Mouse (Mus musculus): ENCODE measurements around the gene Arhgap6. TPM values are rescaled to one million over a fixed set of nuclear protein-coding genes. Genes with fewer than 3 reads are reported as not detected.
"Not testable (repeated sequence)": the region's sequence is repeated elsewhere in the genome, so short reads cannot be mapped to it uniquely, and the experiment has no call there.

Arhgap6 gene
- total RNA-seq, 2 experiments from 2014 or later, result 3.1 to 3.4 TPM

DNA sequence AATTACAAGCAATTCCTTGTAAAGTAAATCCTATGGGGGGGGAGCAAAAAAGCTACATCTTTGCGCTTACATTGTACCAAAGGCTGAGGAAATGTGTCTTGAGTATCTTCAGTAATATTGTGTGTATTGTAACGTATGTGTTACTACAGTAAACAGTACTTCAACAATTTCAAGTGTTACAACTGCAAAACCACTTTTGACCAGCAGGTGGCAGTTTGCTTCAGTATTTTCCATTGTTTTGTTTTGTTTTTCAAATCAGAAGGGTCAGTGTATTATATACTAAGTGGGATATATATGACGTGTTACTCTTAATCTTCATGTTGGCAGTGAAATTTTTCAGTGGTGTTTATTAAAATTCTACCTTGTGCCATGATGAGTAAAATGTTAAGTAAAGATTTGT is 509.0 kb downstream of the Arhgap6 start:
- peak; percentile 9 for DNase-seq (ENCODE audit: low spot score)

DNA sequence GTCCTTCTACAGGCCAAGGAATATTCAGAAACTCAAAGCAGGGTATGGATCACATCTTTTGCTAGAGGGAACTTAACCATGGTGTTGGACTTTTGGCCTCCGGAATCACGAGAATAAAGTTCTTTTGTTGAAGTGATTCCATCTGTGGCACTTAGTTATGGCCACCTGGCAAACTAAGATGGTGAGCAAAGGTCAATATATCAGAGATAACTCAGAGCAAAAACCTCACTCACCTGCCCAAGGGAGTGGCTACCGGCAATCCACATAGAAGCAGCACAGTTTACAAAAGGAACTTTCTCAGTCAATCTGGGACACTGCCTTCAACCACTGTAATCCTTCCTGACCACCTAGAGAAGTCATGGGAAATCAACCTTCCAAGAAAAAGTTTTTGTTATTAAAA is 513.7 kb downstream of the Arhgap6 start:
- DNase-seq (ENCODE audit: low spot score), result no peak

DNA sequence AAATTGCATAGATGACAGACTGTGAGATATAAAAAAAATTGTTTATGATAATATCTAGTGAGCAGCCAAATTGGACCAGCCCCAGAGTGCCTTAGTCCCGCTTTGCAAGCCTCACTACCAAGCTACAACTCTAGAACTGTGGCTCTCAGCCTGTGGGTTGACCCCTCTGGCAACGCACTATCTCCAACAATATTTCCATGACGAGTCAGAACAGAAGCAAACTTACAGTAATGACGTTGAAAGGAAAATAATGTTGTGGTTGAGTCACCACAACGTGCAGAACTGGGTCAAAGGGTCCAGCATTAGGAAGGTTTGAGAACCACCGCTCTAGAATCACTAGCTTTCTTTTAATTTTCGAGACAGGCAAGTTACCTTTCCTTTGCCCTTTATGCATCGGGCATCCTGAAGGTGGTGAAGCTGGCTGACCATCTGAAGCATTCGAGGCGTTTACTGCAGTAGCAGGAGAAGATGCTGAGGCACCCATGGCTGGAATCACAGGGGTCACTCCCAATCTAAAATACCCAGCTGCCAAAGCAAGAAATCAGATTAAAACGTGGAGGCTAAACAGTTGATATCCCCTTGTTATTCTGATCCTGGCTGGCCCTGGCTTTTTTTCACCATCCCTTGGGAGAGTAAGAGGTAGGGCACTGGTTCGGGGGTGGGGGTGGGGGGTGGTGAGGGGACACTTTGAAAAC is 524.3 kb downstream of the Arhgap6 start:
- DNase-seq (ENCODE audit: low spot score), result no peak

DNA sequence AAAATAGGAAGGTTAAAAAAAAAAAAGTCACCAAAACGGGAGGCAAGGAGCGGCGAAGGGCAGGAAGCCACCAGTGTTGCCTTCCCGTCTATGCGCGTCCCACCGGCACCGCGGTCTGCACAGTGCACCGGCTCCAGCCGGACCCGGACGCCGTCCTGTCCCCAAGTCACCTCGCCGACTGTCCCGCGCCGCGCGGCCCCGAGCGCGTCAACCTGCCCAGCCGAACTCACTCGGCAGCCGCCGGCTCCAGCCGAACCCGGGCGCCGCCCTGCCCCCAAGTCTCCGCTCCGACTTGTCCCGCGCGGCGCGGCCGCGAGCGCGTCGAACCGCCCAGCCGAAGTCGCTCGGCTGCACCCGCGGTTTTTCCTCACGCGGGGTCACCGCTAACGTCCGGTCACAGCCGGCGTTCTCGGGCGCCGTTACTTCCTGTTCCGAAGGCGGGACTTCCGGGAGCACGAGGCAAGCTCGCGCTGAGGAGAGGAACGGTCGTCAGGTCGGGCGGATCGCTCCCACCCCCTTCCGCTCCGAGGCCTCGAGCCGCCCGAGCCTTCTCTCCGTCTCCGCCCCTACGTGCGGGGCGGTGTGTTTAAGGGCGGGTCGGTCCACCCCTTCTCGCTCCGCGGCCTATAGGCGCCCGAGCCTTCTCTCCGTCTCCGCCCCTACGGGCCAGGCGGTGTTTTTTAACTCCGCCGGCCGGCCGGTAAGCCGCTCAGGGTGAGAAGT is 525.2 kb downstream of the Arhgap6 start, which contains the start of gene Hccs:
Gene Hccs (minus strand): TSS at position 428 of the 723 bp plus-strand sequence.
- DNase-seq (ENCODE audit: low spot score), result peak; percentile 90

DNA sequence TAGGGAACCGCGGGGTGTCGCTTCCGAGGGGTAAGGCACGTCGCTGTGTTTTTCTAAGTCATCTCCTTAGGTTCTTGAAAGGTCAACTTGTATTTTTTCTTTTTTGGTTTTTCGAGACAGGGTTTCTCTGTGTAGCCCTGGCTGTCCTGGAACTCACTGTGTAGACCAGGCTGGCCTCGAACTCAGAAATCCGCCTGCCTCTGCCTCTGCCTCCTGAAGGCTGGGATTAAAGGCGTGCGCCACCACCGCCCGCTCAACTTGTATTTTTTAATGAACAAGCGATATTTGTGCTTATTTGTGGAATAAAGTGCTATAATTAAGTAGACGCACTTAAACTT is 525.7 kb downstream of the Arhgap6 start:
- DNase-seq (ENCODE audit: low spot score), result not testable (repeated sequence)

DNA sequence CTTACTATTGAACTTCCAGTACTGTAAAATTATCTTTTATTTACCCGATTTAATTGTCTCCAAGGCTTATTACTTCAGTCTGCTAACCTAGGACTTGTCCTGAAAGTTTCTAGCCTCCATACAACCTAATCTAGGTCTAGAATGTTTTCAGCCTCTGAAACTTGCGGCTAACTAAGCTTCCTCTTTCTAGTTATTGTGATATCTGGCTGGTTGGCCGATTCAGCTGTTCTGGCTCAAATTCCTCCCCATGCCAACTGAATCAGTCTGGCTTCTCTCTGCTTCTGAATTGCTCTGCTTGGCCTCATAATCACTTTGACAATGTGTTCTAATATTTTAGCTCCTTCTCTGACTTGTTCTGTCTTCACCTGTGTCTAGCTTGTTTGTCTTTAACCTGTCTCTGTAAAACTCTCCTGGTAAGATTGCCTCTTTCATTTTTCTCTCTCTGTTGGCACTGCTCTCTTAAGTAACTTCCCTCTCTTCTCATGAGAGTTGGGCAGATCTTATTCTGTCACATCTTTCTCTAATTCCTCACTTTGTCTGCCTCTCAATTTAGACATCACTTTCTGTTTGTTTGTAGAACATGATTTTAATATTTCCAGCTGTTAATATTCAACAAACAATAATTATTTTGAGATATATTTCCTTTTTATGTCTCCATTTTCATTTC is 531.2 kb downstream of the Arhgap6 start:
- DNase-seq (ENCODE audit: low spot score), result no peak

DNA sequence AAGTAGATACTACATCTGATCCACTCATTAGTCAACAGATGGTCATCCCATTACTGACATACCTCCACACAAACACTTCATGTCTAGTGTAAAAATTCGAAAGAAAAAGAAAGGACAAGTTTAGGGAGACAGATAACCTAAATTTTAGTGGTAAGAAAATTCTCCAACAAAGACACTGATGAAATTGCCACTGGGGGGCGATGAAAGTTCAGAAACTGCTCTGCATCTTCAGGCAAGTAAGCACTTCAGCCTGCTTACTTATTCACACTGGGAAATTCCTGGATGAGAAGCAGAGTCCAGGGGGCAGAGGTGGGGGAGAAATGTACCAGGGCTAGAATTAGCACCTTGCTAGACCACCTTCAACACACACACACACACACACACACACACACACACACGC is 537.4 kb downstream of the Arhgap6 start:
- no peak for DNase-seq (ENCODE audit: low spot score)

DNA sequence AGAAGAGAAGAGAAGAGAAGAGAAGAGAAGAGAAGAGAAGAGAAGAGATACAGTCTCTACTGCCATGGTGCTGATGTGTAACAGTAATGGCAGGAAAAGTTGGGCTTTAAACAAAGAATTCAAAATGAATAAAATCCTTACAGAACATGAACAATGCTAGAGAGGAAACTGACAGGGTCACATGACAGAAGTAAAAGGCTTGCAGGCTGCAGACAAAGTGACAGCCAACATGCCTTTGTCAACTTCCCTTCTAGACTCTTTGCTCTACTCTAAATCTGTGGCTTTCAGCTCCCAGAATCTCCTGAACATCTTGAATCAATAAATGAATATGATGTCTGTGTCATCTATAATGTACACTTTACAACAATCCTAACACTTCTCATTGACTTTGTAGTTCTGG is 542.7 kb downstream of the Arhgap6 start:
- no peak for DNase-seq (ENCODE audit: low spot score)

DNA sequence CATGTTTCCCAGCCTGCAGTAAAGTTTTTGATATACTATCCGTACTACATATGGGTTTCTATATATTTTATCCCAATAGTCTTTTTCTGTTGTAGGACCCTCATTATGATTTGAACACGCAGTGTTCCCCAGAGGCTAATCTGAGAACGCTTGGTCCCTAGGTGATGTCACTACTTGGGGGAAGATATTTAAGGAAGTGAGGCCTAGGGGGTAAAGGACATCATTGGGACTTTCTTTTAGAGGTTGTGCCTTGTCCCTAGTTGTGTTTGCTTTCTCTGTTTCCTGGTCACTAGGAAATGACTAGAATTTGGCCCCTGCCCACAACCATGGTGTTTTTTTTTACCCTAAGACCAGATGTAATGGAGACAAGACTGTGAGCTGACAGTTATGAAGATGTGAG is 543.3 kb downstream of the Arhgap6 start:
- no peak for DNase-seq (ENCODE audit: low spot score)

Other genes starting within 250 kb of the Arhgap6 start
- gene Frmpd4, start 217.9 kb upstream of the Arhgap6 start, total RNA-seq (2021), result under 1 TPM; 0.05 to 0.09 TPM
- gene Msl3, start 121.2 kb upstream of the Arhgap6 start, total RNA-seq (2021), result 10 to 100 TPM; 36.0 to 42.6 TPM

Data from gastrocnemius, adult 18-20 months (tissue).